21 mouse cellular contexts compared by ENCODE assay signal in genomic region chr6:34810651-34811050, GRCm38 (mm10). TPM values are rescaled to one million over a fixed set of nuclear protein-coding genes. Genes with fewer than 3 reads are reported as not detected.
A peak's percentile ranks its signal among the peaks of the same experiment; 100 is the strongest.
DNase-seq lines count a peak whose midpoint lies in the region; ATAC-seq and TF ChIP-seq lines count a peak whose summit lies in the region.
"Had no signal": no experiment of that assay in that cellular context is flagged by ENCODE, and none has a peak within 500 bp of the region (broad histone marks: within the 10 kb centered on the region; RNA-seq: fewer than 3 reads in every experiment).

No protein-coding gene starts in this region.

- TF ChIP-seq EP300 in MEL (IDR thresholded peaks at IDR 0.05; ENCODE audit: low read depth in 1 of 2, low read length in 2 of 2): no peak

- no peaks in the 10 kb centered on the region for H3K27me3 ChIP-seq in kidney, embryonic 14.5 days (ENCODE audit: control insufficient read depth, insufficient read depth, low read length)
- peaks cover 0 to 3% of the 10 kb centered on the region in 2 experiments for H3K27me3 ChIP-seq in MEL (ENCODE audit: control insufficient read depth in 1 of 2, insufficient read depth in 2 of 2, low read length in 2 of 2)
- no peaks in the 10 kb centered on the region for H3K27me3 ChIP-seq in midbrain, embryonic 16.5 days (ENCODE audit: control insufficient read depth, insufficient read depth, low read depth, low read length)
- H3K27me3 ChIP-seq: CH12.LX; embryonic facial prominence, embryonic 12.5 days; forebrain, embryonic 15.5 days; heart, embryonic 15.5 days; hindbrain, embryonic 15.5 days had no signal

- H3K4me1 ChIP-seq in kidney, embryonic 14.5 days (ENCODE audit: control insufficient read depth, insufficient read depth, low read length): no peaks in the 10 kb centered on the region
- H3K4me1 ChIP-seq in MEL (ENCODE audit: control insufficient read depth in 1 of 2, insufficient read depth in 2 of 2, low read length in 2 of 2): no peaks in the 10 kb centered on the region
- no peaks in the 10 kb centered on the region for H3K4me1 ChIP-seq in midbrain, embryonic 16.5 days (ENCODE audit: control insufficient read depth, insufficient read depth, low read length)
- H3K4me1 ChIP-seq: embryonic facial prominence, embryonic 12.5 days; forebrain, embryonic 15.5 days; heart, embryonic 15.5 days; hindbrain, embryonic 15.5 days had no signal

- no peak overlapping the region for H3K27ac ChIP-seq in kidney, embryonic 14.5 days (ENCODE audit: low read depth, low read length)
- no peak overlapping the region for H3K27ac ChIP-seq in MEL (ENCODE audit: control insufficient read depth, low read depth, low read length)
- no peak overlapping the region for H3K27ac ChIP-seq in midbrain, embryonic 16.5 days (ENCODE audit: low read length)
- H3K27ac ChIP-seq: embryonic facial prominence, embryonic 12.5 days; forebrain, embryonic 15.5 days; heart, adult 2 months; heart, embryonic 15.5 days; hindbrain, embryonic 15.5 days had no signal

- H3K9me3 ChIP-seq in kidney, embryonic 14.5 days (ENCODE audit: control insufficient read depth, low read length): no peaks in the 10 kb centered on the region
- no peaks in the 10 kb centered on the region for H3K9me3 ChIP-seq in MEL (replicated peaks; ENCODE audit: insufficient read depth, low read length)
- H3K9me3 ChIP-seq in midbrain, embryonic 16.5 days (replicated peaks; ENCODE audit: control insufficient read depth, low read length, poor library complexity, severe bottlenecking): no peaks in the 10 kb centered on the region
- H3K9me3 ChIP-seq: embryonic facial prominence, embryonic 12.5 days; forebrain, embryonic 15.5 days; heart, embryonic 15.5 days; hindbrain, embryonic 15.5 days had no signal

- WGBS in kidney, embryonic 14.5 days: 90% methylated on average over 4 of the region's 4 CpGs
- WGBS in midbrain, embryonic 16.5 days: 92% methylated on average over 4 of the region's 4 CpGs

- TF ChIP-seq POLR2A in MEL (IDR thresholded peaks at IDR 0.05; ENCODE audit: control insufficient read depth in 1 of 2, insufficient read depth in 1 of 2, low read depth in 1 of 2, low read length in 2 of 2, poor library complexity in 1 of 2): no peak

- TF ChIP-seq CTCF in MEL (IDR thresholded peaks at IDR 0.05 in 2 of 3, conservative IDR thresholded peaks at IDR 0.05 in 1 of 3; ENCODE audit: control insufficient read depth in 1 of 3, insufficient read depth in 1 of 3, low read depth in 2 of 3, low read length in 3 of 3, poor library complexity in 1 of 3, severe bottlenecking in 1 of 3): no peak

- no peaks in the 10 kb centered on the region for H3K79me2 ChIP-seq in MEL (ENCODE audit: control insufficient read depth, insufficient read depth, low read length, poor library complexity)

- no peak overlapping the region for H3K4me3 ChIP-seq in kidney, embryonic 14.5 days (ENCODE audit: low read length)
- H3K4me3 ChIP-seq in MEL (ENCODE audit: control insufficient read depth in 1 of 2, insufficient read depth in 1 of 2, low read depth in 2 of 2, low read length in 2 of 2): no peak overlapping the region
- H3K4me3 ChIP-seq in midbrain, embryonic 16.5 days (ENCODE audit: low read depth, low read length): no peak overlapping the region
- H3K4me3 ChIP-seq: embryonic facial prominence, embryonic 12.5 days; forebrain, embryonic 15.5 days; heart, adult 2 months; heart, embryonic 15.5 days; hindbrain, embryonic 15.5 days had no signal

- no peak for TF ChIP-seq RAD21 in MEL (IDR thresholded peaks at IDR 0.05; ENCODE audit: low read depth, low read length)

- no peak for ATAC-seq in kidney, embryonic 14.5 days (ENCODE audit: low FRiP score, low TSS enrichment)
- peak; percentile 63; the same call in 1 of the 2 replicates for ATAC-seq in megakaryocyte, adult 5-6 weeks (ENCODE audit: poor library complexity, severe bottlenecking)
- no peak for ATAC-seq in midbrain, embryonic 16.5 days
- ATAC-seq: forebrain, embryonic 15.5 days had no signal

- no peaks in the 10 kb centered on the region for H3K36me3 ChIP-seq in kidney, embryonic 14.5 days (ENCODE audit: control insufficient read depth, insufficient read depth, low read length)
- no peaks in the 10 kb centered on the region for H3K36me3 ChIP-seq in MEL (ENCODE audit: control insufficient read depth in 1 of 2, insufficient read depth in 2 of 2, low read length in 2 of 2)
- no peaks in the 10 kb centered on the region for H3K36me3 ChIP-seq in midbrain, embryonic 16.5 days (ENCODE audit: control insufficient read depth, insufficient read depth, low read length)
- H3K36me3 ChIP-seq: embryonic facial prominence, embryonic 12.5 days; forebrain, embryonic 15.5 days; heart, embryonic 15.5 days; hindbrain, embryonic 15.5 days had no signal

- DNase-seq in kidney, adult 8-10 months: peak; percentile 20 to 28
- DNase-seq in A20 (ENCODE audit: low read depth, low spot score): peak; percentile 12
- DNase-seq in MEL (ENCODE audit: low read depth, low spot score): peak; percentile 5
- DNase-seq in heart, postnatal 4 days: no peak
- no peak for DNase-seq in gastrocnemius, postnatal 10 days
- DNase-seq: adrenal gland, postnatal 10 days; cerebellum, adult 11 months; cerebellum, adult 8-10 months; cerebellum, postnatal 14 days; gastrocnemius, postnatal 14 days; heart, adult 2 months; heart, postnatal 14 days had no signal

- H3K4me2 ChIP-seq in kidney, embryonic 14.5 days (replicated peaks; ENCODE audit: low read depth, low read length): no peak overlapping the region
- H3K4me2 ChIP-seq in midbrain, embryonic 16.5 days (ENCODE audit: low read length): no peak overlapping the region
- H3K4me2 ChIP-seq: embryonic facial prominence, embryonic 12.5 days; forebrain, embryonic 15.5 days; heart, embryonic 11.5 days; heart, embryonic 15.5 days; hindbrain, embryonic 15.5 days had no signal

- no peak overlapping the region for H3K9ac ChIP-seq in kidney, embryonic 14.5 days (ENCODE audit: low read depth, low read length)
- H3K9ac ChIP-seq in MEL (ENCODE audit: control insufficient read depth, low read depth, low read length, poor library complexity, severe bottlenecking): no peak overlapping the region
- H3K9ac ChIP-seq in midbrain, embryonic 16.5 days (ENCODE audit: low read depth, low read length): no peak overlapping the region
- H3K9ac ChIP-seq: embryonic facial prominence, embryonic 12.5 days; forebrain, embryonic 15.5 days; heart, embryonic 15.5 days; hindbrain, embryonic 15.5 days had no signal

TF ChIP-seq in MEL, 35 proteins besides CTCF, POLR2A, EP300 and RAD21:
- TF ChIP-seq TAL1 (IDR thresholded peaks at IDR 0.05; ENCODE audit: low read length): no peak
- TF ChIP-seq BHLHE40 (IDR thresholded peaks at IDR 0.05; ENCODE audit: borderline replicate concordance, low read depth, low read length): no peak
- TF ChIP-seq ZNF384 (IDR thresholded peaks at IDR 0.05; ENCODE audit: low read depth, low read length): no peak
- TF ChIP-seq E2F4 (IDR thresholded peaks at IDR 0.05; ENCODE audit: borderline replicate concordance, low read depth, low read length): no peak
- no peak for TF ChIP-seq CHD1 (IDR thresholded peaks at IDR 0.05; ENCODE audit: low read depth, low read length)
- TF ChIP-seq HCFC1 (IDR thresholded peaks at IDR 0.05; ENCODE audit: low read depth, low read length): no peak
- TF ChIP-seq MYC (IDR thresholded peaks at IDR 0.05; ENCODE audit: low read depth, low read length): no peak
TF ChIP-seq in MEL: peak in this region for 0.

RNA-seq across cellular contexts. Expression of gene Agbl3, which starts 30.4 kb away (rescaled TPM):
- 6.2 and 10.7 TPM in 2 replicates for polyA plus RNA-seq in kidney, embryonic 14.5 days (2014; fragmentation: Nextera tagmentation; extraction: Ambion mirVana)
- total RNA-seq in MEL (2012; rRNA removed): not detected in 2 replicates
- polyA plus RNA-seq in MEL (2012; ENCODE audit: insufficient read depth in 1 of 2, insufficient read length in 2 of 2, low read depth in 1 of 2, low replicate concordance in 2 of 2, missing spikeins in 1 of 2): 1 to 10 TPM in 1 of 2 experiments, not detected in 1; 1.3 TPM
- total RNA-seq in megakaryocyte, adult 5-6 weeks (2015): 2.3 and 2.9 TPM in 2 replicates
- total RNA-seq in megakaryocyte, adult 5-6 weeks (2017): 1.1 TPM in 2 replicates
- total RNA-seq in heart, postnatal 4 days (2021): 1 to 10 TPM; 6.9 to 7.5 TPM
- total RNA-seq in gastrocnemius, postnatal 10 days (2021): 1 to 10 TPM; 4.6 to 5.5 TPM
- polyA plus RNA-seq in midbrain, embryonic 16.5 days (2015; fragmentation: Nextera tagmentation; extraction: Ambion mirVana): 15.2 and 16.9 TPM in 2 replicates

RNA-seq across cellular contexts. Expression of gene Tmem140, which starts 52.3 kb away (rescaled TPM):
- 0.64 and 1.0 TPM in 2 replicates for polyA plus RNA-seq in kidney, embryonic 14.5 days (2014; fragmentation: Nextera tagmentation; extraction: Ambion mirVana)
- 2.5 TPM in 2 replicates for total RNA-seq in MEL (2012; rRNA removed)
- 1 to 10 TPM in 1 of 2 experiments, not detected in 1; 4.0 TPM for polyA plus RNA-seq in MEL (2012; ENCODE audit: insufficient read depth in 1 of 2, insufficient read length in 2 of 2, low read depth in 1 of 2, low replicate concordance in 2 of 2, missing spikeins in 1 of 2)
- total RNA-seq in megakaryocyte, adult 5-6 weeks (2015): 3.1 and 5.0 TPM in 2 replicates
- 2.8 and 6.1 TPM in 2 replicates for total RNA-seq in megakaryocyte, adult 5-6 weeks (2017)
- 10 to 100 TPM in 1 of 2 experiments, 1 to 10 TPM in 1; 4.6 to 10.6 TPM for total RNA-seq in heart, postnatal 4 days (2021)
- total RNA-seq in gastrocnemius, postnatal 10 days (2021): 10 to 100 TPM; 12.6 to 12.9 TPM
- polyA plus RNA-seq in midbrain, embryonic 16.5 days (2015; fragmentation: Nextera tagmentation; extraction: Ambion mirVana): 1.1 and 1.2 TPM in 2 replicates

Comparison
In these comparisons a context has a peak if more than half of its experiments do, and no peak if none do; other contexts are left out.
1. DNase-seq: peak in kidney, adult 8-10 months (2 of 2), A20 (single experiment) and MEL (single experiment); none in heart, postnatal 4 days (single experiment) and gastrocnemius, postnatal 10 days (single experiment).